Mouse (Mus musculus) C2C12 (cell line): ENCODE results near the gene Aicda. TPM values are rescaled to one million over a fixed set of nuclear protein-coding genes. Genes with fewer than 3 reads are reported as not detected.

Experiments used
- H3K27me3 ChIP-seq: one replicate; pipeline ENCODE4 v1.6.1; 2011; ENCODE audit not compliant: control insufficient read depth, insufficient read depth, insufficient read length
- H3K36me3 ChIP-seq: one replicate; pipeline ENCODE4 v1.6.1; 2011; ENCODE audit not compliant: control insufficient read depth, insufficient read depth
- H3K4me3 ChIP-seq: one replicate; pipeline ENCODE4 v1.5.1; 2011; ENCODE audit warnings: mild to moderate bottlenecking, control low read depth; ENCODE audit not compliant: poor library complexity, insufficient read depth, severe bottlenecking
- H3K79me2 ChIP-seq: one replicate; pipeline ENCODE4 v1.6.1; 2011; ENCODE audit not compliant: control insufficient read depth, insufficient read depth
- H3K79me3 ChIP-seq: one replicate; pipeline ENCODE4 v1.6.1; 2011; ENCODE audit warnings: low read depth, control low read depth
- H3ac ChIP-seq: one replicate; pipeline ENCODE3; 2011; ENCODE audit warnings: low read depth; ENCODE audit not compliant: control insufficient read depth, insufficient read length
- CEBPB ChIP-seq: IDR thresholded peaks from one replicate; pipeline ENCODE4 v1.6.1; 2011; ENCODE audit warnings: low read depth, mild to moderate bottlenecking, control low read depth, moderate library complexity
- CTCF ChIP-seq: IDR thresholded peaks from one replicate; pipeline ENCODE4 v1.5.1; 2011; ENCODE audit not compliant: control insufficient read depth, insufficient read depth, insufficient read length
- FOSL1 ChIP-seq: IDR thresholded peaks from one replicate; pipeline ENCODE4 v1.8.0; 2011; ENCODE audit warnings: mild to moderate bottlenecking, low read length; ENCODE audit not compliant: poor library complexity, insufficient read depth, severe bottlenecking
- MAX ChIP-seq: IDR thresholded peaks from one replicate; pipeline ENCODE4 v1.6.1; 2011; ENCODE audit warnings: mild to moderate bottlenecking, control low read depth
- MYOD1 ChIP-seq: IDR thresholded peaks from one replicate; pipeline ENCODE4 v1.6.1; 2011; ENCODE audit warnings: low read depth; ENCODE audit not compliant: control insufficient read depth, insufficient read length
- MYOG ChIP-seq: IDR thresholded peaks from one replicate; pipeline ENCODE4 v1.6.1; 2011; ENCODE audit not compliant: control insufficient read depth, insufficient read length; ENCODE audit errors: extremely low read depth
- USF1 ChIP-seq: IDR thresholded peaks from one replicate; pipeline ENCODE4 v1.6.1; 2011; ENCODE audit warnings: low read depth, mild to moderate bottlenecking, control low read depth, moderate library complexity
- polyA plus RNA-seq: library from polyadenylated mRNA; unstranded; fragments of >200 nt; fragmentation: generic; extraction: Trizol; gene quantifications from one replicate; pipeline ENCODE4 v1.2.1, GENCODE M21; 2012; ENCODE audit warnings: missing spikeins

Aicda gene
- polyA plus RNA-seq, 1 experiment: not detected

- Histone ChIP-seq H3K4me3 (no peak overlapping the region), H3K27me3 (no peaks in the 10 kb centered on the region), H3ac (no peak overlapping the region), H3K79me3 (no peaks in the 10 kb centered on the region), H3K36me3 (no peaks in the 10 kb centered on the region), H3K79me2 (no peaks in the 10 kb centered on the region)
- TF ChIP-seq USF1 (no peak), CTCF (no peak), MYOD1 (no peak), FOSL1 (no peak), MAX (no peak), MYOG (no peak)
Observed at GRCm38 (mm10) chr6:122591027-122591758, 37.6 kb downstream of the Aicda start.

GRCm38 (mm10) chr6:122592905-122593304, 39.3 kb downstream of the Aicda start:
- H3K36me3 ChIP-seq: no peaks in the 10 kb centered on the region
- no peak for TF ChIP-seq MAX
- no peak for TF ChIP-seq CEBPB
- no peak for TF ChIP-seq CTCF
- no peak for TF ChIP-seq MYOG
- no peak for TF ChIP-seq FOSL1
- TF ChIP-seq USF1: no peak
- no peak for TF ChIP-seq MYOD1
- no peaks in the 10 kb centered on the region for H3K79me3 ChIP-seq
- no peak overlapping the region for H3K4me3 ChIP-seq
- no peaks in the 10 kb centered on the region for H3K79me2 ChIP-seq
- H3K27me3 ChIP-seq: no peaks in the 10 kb centered on the region
- no peak overlapping the region for H3ac ChIP-seq

- H3K4me3 ChIP-seq: no peak overlapping the region
- TF ChIP-seq CTCF (no peak), CEBPB (no peak), MYOG (no peak), FOSL1 (no peak), MYOD1 (no peak), USF1 (no peak), MAX (no peak)
- H3K27me3 ChIP-seq: no peaks in the 10 kb centered on the region
- no peaks in the 10 kb centered on the region for H3K36me3 ChIP-seq
- no peak overlapping the region for H3ac ChIP-seq
- H3K79me3 ChIP-seq: no peaks in the 10 kb centered on the region
- no peaks in the 10 kb centered on the region for H3K79me2 ChIP-seq
Observed at GRCm38 (mm10) chr6:122595637-122596036, 42.0 kb downstream of the Aicda start.

GRCm38 (mm10) chr6:122596608-122597007, 43.0 kb downstream of the Aicda start:
- Histone ChIP-seq H3K4me3 (no peak overlapping the region), H3K79me3 (no peaks in the 10 kb centered on the region), H3K36me3 (no peaks in the 10 kb centered on the region), H3K79me2 (no peaks in the 10 kb centered on the region), H3K27me3 (no peaks in the 10 kb centered on the region), H3ac (no peak overlapping the region)
- TF ChIP-seq MAX: no peak
- no peak for TF ChIP-seq CEBPB
- no peak for TF ChIP-seq FOSL1
- no peak for TF ChIP-seq MYOD1
- TF ChIP-seq USF1: no peak
- no peak for TF ChIP-seq CTCF
- TF ChIP-seq MYOG: no peak

- Histone ChIP-seq H3K79me3 (no peaks in the 10 kb centered on the region), H3K4me3 (no peak overlapping the region), H3K36me3 (no peaks in the 10 kb centered on the region), H3K79me2 (no peaks in the 10 kb centered on the region), H3K27me3 (no peaks in the 10 kb centered on the region), H3ac (no peak overlapping the region)
- TF ChIP-seq CEBPB (no peak), FOSL1 (no peak), MYOD1 (no peak), MAX (no peak), USF1 (no peak), CTCF (no peak), MYOG (no peak)
Observed at GRCm38 (mm10) chr6:122598014-122598413, 44.4 kb downstream of the Aicda start.

- no peak for TF ChIP-seq USF1
- no peak for TF ChIP-seq FOSL1
- TF ChIP-seq MYOG: no peak
- TF ChIP-seq CTCF: no peak
- no peak for TF ChIP-seq MYOD1
- TF ChIP-seq CEBPB: no peak
- TF ChIP-seq MAX: no peak
- no peak overlapping the region for H3K4me3 ChIP-seq
- H3ac ChIP-seq: no peak overlapping the region
- no peaks in the 10 kb centered on the region for H3K27me3 ChIP-seq
- no peaks in the 10 kb centered on the region for H3K79me2 ChIP-seq
- no peaks in the 10 kb centered on the region for H3K79me3 ChIP-seq
- H3K36me3 ChIP-seq: no peaks in the 10 kb centered on the region
Observed at GRCm38 (mm10) chr6:122598436-122598835, 44.8 kb downstream of the Aicda start.
